Mouse (Mus musculus) stomach, postnatal 0 days (tissue): ENCODE measurements around the gene Cntn5. TPM values are rescaled to one million over a fixed set of nuclear protein-coding genes. Genes with fewer than 3 reads are reported as not detected.

ENCODE experiments used
- ATAC-seq: fragments of 200-750 bp; cut with Nextera tagmentation; 2 replicates; pipeline ENCODE4 v1.8.0; 2017; ENCODE audit not compliant: low FRiP score, low TSS enrichment
- DNase-seq: peaks from one replicate; pipeline ENCODE4 v3.0.0-alpha.2; 2016; ENCODE audit warnings: low spot score
- H3K27ac ChIP-seq: fragments of 300-500 bp; sonication (generic); replicated peaks from 2 replicates; pipeline ENCODE4 v1.5.1; 2014; ENCODE audit warnings: mild to moderate bottlenecking, control low read depth
- H3K27me3 ChIP-seq: fragments of 300-500 bp; sonication (generic); 2 replicates; pipeline ENCODE4 v1.6.1; 2014; ENCODE audit warnings: low read length; ENCODE audit not compliant: control insufficient read depth, insufficient read depth
- H3K36me3 ChIP-seq: fragments of 300-500 bp; sonication (generic); 2 replicates; pipeline ENCODE4 v1.6.1; 2014; ENCODE audit warnings: low read length, mixed read lengths; ENCODE audit not compliant: control insufficient read depth, insufficient read depth
- H3K4me1 ChIP-seq: fragments of 300-500 bp; sonication (generic); replicated peaks from 2 replicates; pipeline ENCODE4 v1.6.1; 2014; ENCODE audit warnings: antibody characterized with exemption; ENCODE audit not compliant: control insufficient read depth, insufficient read depth
- H3K4me2 ChIP-seq: fragments of 300-500 bp; sonication (generic); replicated peaks from 2 replicates; pipeline ENCODE4 v1.6.1; 2014; ENCODE audit warnings: low read depth, mild to moderate bottlenecking, control low read depth, moderate library complexity
- H3K4me3 ChIP-seq: fragments of 300-500 bp; sonication (generic); 2 replicates; pipeline ENCODE4 v1.5.1; 2014; ENCODE audit warnings: low read depth, low read length, control low read depth
- H3K9ac ChIP-seq: fragments of 300-500 bp; sonication (generic); 2 replicates; pipeline ENCODE4 v1.6.1; 2014; ENCODE audit warnings: mild to moderate bottlenecking, low read length, control low read depth, mixed read lengths
- H3K9me3 ChIP-seq: fragments of 300-500 bp; sonication (generic); 2 replicates; pipeline ENCODE4 v1.6.1; 2016; ENCODE audit warnings: low read length; ENCODE audit not compliant: control insufficient read depth
- CTCF ChIP-seq: IDR thresholded peaks from 2 replicates; pipeline ENCODE4 v1.5.1; 2016; ENCODE audit warnings: antibody characterized with exemption, low read depth, mild to moderate bottlenecking, moderate library complexity
- EP300 ChIP-seq: optimal IDR thresholded peaks from 2 replicates; pipeline ENCODE3; 2016; ENCODE audit warnings: antibody characterized with exemption
- WGBS: fragments of 180-500 bp; shearing (Covaris S2); extraction: QIAGEN DNeasy Blood & Tissue Kit; methylation state at CpG from one replicate; pipeline ENCODE4 v1.1.7; 2014; 5-methylcytosine and 5-hydroxymethylcytosine counted together
- polyA plus RNA-seq: library from polyadenylated mRNA; unstranded; fragments of >200 nt; fragmentation: Nextera tagmentation; extraction: Ambion mirVana; gene quantifications from 2 replicates; pipeline ENCODE4 v1.2.1, GENCODE M21; 2015

Gene Cntn5
- polyA plus RNA-seq, 1 experiment from 2014 or later: 0.49 TPM

DNA sequence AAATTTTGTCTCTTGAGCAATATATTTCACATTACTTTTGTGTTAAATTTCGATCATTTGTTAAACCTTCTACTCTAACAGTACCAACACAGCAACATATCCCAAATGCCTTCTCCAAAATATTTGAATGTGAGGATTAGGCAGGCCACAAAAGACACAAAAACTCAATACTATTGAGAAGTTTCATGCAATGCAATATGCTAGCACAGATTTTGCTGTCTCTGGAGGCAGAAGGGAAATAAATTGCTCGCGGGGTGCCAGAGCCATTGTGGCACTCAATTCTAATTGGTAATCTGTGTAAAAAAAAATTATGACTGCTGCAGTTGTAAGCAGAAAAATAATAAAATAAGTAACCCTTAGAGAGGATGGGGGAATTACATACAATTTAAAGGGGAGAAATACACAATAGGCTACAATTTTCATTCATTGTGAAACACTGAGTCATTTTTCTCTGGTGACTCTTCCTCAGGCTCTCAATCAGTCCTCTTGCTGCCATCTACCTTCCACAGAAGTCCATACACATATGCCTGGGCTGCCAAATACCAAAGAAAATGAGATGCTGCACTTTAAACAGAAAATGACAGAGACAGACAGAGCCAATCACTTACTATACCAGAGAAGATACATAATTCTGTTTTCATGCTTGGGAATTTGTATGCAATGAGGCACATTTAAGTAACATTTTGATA is 48.2 kb downstream of the Cntn5 start:
- no peaks in the 10 kb centered on the region for H3K36me3 ChIP-seq
- H3K4me2 ChIP-seq: no peak overlapping the region
- DNase-seq (no peak), ATAC-seq (no peak)
- TF ChIP-seq EP300 (no peak), CTCF (no peak)
- no peaks in the 10 kb centered on the region for H3K4me1 ChIP-seq
- no peak overlapping the region for H3K4me3 ChIP-seq
- no peak overlapping the region for H3K9ac ChIP-seq
- H3K27ac ChIP-seq: no peak overlapping the region
- 95% methylated on average over 3 of the region's 3 CpGs for WGBS
- no peaks in the 10 kb centered on the region for H3K9me3 ChIP-seq
- no peaks in the 10 kb centered on the region for H3K27me3 ChIP-seq

DNA sequence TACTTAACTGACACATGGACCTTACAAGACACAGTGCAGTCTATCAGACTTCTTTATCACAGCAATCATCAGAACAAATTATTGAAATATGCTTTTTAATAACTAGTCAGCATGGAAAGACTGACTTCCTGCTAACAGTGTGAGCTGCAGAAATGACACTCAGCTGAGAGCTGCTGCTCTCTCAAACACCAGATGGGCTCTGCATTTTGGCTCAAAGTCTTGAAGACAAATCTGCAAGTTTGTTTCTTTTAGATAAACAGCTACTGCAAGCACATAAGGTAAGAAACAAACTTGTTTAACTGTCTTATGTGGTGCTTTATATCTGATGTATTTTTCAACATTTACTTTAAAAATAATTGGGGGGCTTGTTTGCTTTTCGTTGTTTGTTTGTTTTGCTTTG is 87.9 kb downstream of the Cntn5 start:
- Histone ChIP-seq H3K27ac (no peak overlapping the region), H3K36me3 (no peaks in the 10 kb centered on the region), H3K4me2 (no peak overlapping the region), H3K4me3 (no peak overlapping the region), H3K9me3 (no peaks in the 10 kb centered on the region), H3K27me3 (no peaks in the 10 kb centered on the region), H3K4me1 (no peaks in the 10 kb centered on the region), H3K9ac (no peak overlapping the region)
- DNase-seq (no peak), ATAC-seq (no peak)
- TF ChIP-seq CTCF (no peak), EP300 (no peak)
- 65% methylated on average over 1 of the region's 1 CpGs for whole genome bisulfite sequencing

DNA sequence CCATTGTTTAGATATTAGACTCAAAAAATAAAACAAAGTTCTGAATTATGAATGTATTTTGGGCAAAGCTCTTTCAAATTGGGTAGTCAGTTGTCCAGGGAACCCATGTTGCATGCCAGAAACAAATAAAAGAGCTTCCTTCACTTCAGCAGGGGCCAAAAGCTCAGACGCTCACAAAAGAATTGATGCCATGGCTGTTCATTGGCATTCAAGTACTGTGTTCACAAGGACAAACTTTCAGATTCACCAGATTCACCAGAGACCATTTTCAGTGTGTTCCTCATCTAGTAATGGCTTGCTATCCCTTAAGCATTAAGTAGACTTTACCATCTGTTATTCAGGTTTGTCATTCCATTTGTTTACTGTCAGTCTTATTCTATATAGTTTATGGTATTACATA is 107.4 kb downstream of the Cntn5 start:
- no peak for ATAC-seq
- Histone ChIP-seq H3K4me3 (no peak overlapping the region), H3K36me3 (no peaks in the 10 kb centered on the region), H3K9ac (no peak overlapping the region), H3K27me3 (no peaks in the 10 kb centered on the region), H3K9me3 (no peaks in the 10 kb centered on the region), H3K27ac (no peak overlapping the region), H3K4me1 (no peaks in the 10 kb centered on the region), H3K4me2 (no peak overlapping the region)
- no peak for DNase-seq
- 82% methylated on average over 1 of the region's 1 CpGs for WGBS
- TF ChIP-seq EP300 (no peak), CTCF (no peak)

DNA sequence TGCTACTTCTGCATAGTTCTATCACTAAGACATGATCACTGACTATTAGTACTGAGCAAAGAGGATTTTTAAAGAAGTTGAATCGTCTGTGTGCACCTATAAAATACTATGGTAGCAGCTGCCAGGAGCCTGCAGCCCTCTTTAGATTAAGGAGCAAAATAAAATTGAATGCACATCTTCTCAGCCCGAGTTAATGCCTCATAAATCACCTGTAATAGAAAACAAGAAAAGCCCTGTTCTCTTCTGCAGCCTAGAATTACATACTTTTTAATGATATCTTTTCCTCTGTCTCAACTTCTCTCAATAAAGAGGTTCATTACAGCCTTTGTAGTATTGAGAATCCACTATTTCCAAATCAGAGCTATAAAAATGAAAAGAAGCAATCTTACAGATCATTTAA is 109.5 kb downstream of the Cntn5 start:
- TF ChIP-seq EP300 (no peak), CTCF (no peak)

GRCm38 (mm10) chr9:10731878-10732277 is 172.7 kb downstream of the Cntn5 start:
- Histone ChIP-seq H3K9ac (no peak overlapping the region), H3K36me3 (no peaks in the 10 kb centered on the region), H3K9me3 (no peaks in the 10 kb centered on the region), H3K4me3 (no peak overlapping the region), H3K27ac (no peak overlapping the region), H3K4me1 (no peaks in the 10 kb centered on the region), H3K27me3 (no peaks in the 10 kb centered on the region), H3K4me2 (no peak overlapping the region)
- TF ChIP-seq CTCF (no peak), EP300 (no peak)
- DNase-seq (no peak), ATAC-seq (no peak)
- WGBS: 76% methylated on average over 2 of the region's 2 CpGs

More for the DNA sequence above, 109.5 kb downstream of the Cntn5 start:
- no peaks in the 10 kb centered on the region for H3K4me1 ChIP-seq
- no peaks in the 10 kb centered on the region for H3K36me3 ChIP-seq
- DNase-seq (no peak), ATAC-seq (no peak)
- H3K27ac ChIP-seq: no peak overlapping the region
- H3K4me2 ChIP-seq: no peak overlapping the region
- no peak overlapping the region for H3K9ac ChIP-seq
- 39% methylated on average over 2 of the region's 2 CpGs for WGBS
- H3K4me3 ChIP-seq: no peak overlapping the region
- no peaks in the 10 kb centered on the region for H3K9me3 ChIP-seq
- no peaks in the 10 kb centered on the region for H3K27me3 ChIP-seq

GRCm38 (mm10) chr9:10724191-10724590 is 180.4 kb downstream of the Cntn5 start:
- ATAC-seq (no peak), DNase-seq (no peak)
- H3K4me2 ChIP-seq: no peak overlapping the region
- no peaks in the 10 kb centered on the region for H3K9me3 ChIP-seq
- no peak overlapping the region for H3K27ac ChIP-seq
- no peaks in the 10 kb centered on the region for H3K4me1 ChIP-seq
- WGBS: 66% methylated on average over 2 of the region's 2 CpGs
- no peak overlapping the region for H3K4me3 ChIP-seq
- no peak overlapping the region for H3K9ac ChIP-seq
- no peaks in the 10 kb centered on the region for H3K27me3 ChIP-seq
- TF ChIP-seq EP300: no peak
- TF ChIP-seq CTCF: no peak
- H3K36me3 ChIP-seq: no peaks in the 10 kb centered on the region
